Mouse (Mus musculus) MEL (cell line): ENCODE measurements around the gene Dnah10. TPM values are rescaled to one million over a fixed set of nuclear protein-coding genes. Genes with fewer than 3 reads are reported as not detected.

Source experiments
- DNase-seq: peaks from one replicate; pipeline ENCODE4 v3.0.0; 2011; ENCODE audit warnings: low read depth, low spot score
- H3K27ac ChIP-seq: 2 replicates; pipeline ENCODE4 v1.5.1; 2012; ENCODE audit warnings: low read depth, mild to moderate bottlenecking, control low read depth, low read length, moderate library complexity; ENCODE audit not compliant: control insufficient read depth
- H3K27me3 ChIP-seq, 2 experiments: fragments of 150-350 bp in 1 of 2; sonication (generic) in 1 of 2; 2 replicates each; pipeline ENCODE4 v1.6.1; 2012; ENCODE audit warnings: low read length in 2 of 2, mild to moderate bottlenecking in 2 of 2, improper control_type of control experiment in 1 of 2, moderate library complexity in 1 of 2; ENCODE audit not compliant: insufficient read depth in 2 of 2, control insufficient read depth in 1 of 2
- H3K36me3 ChIP-seq, 2 experiments: 2 replicates each; pipeline ENCODE4 v1.6.1; 2012 to 2014; ENCODE audit warnings: low read length in 2 of 2, improper control_type of control experiment in 1 of 2, inconsistent platforms in 1 of 2, mild to moderate bottlenecking in 1 of 2; ENCODE audit not compliant: insufficient read depth in 2 of 2, control insufficient read depth in 1 of 2
- H3K4me1 ChIP-seq, 2 experiments: fragments of 150-350 bp in 1 of 2; sonication (generic) in 1 of 2; 2 replicates each; pipeline ENCODE4 v1.6.1; 2012; ENCODE audit warnings: low read length in 2 of 2, improper control_type of control experiment in 1 of 2, mild to moderate bottlenecking in 1 of 2; ENCODE audit not compliant: insufficient read depth in 2 of 2, control insufficient read depth in 1 of 2
- H3K4me3 ChIP-seq, 2 experiments: fragments of 150-350 bp in 1 of 2; sonication (generic) in 1 of 2; 2 replicates each; pipeline ENCODE4 v1.5.1; 2012; ENCODE audit warnings: low read depth in 2 of 2, low read length in 2 of 2, mild to moderate bottlenecking in 2 of 2, moderate library complexity in 2 of 2, control low read depth in 1 of 2, improper control_type of control experiment in 1 of 2; ENCODE audit not compliant: control insufficient read depth in 1 of 2, insufficient read depth in 1 of 2
- H3K79me2 ChIP-seq: 2 replicates; pipeline ENCODE4 v1.6.1; 2012; ENCODE audit warnings: mild to moderate bottlenecking, low read length, moderate library complexity; ENCODE audit not compliant: control insufficient read depth, poor library complexity, insufficient read depth
- H3K9ac ChIP-seq: 2 replicates; pipeline ENCODE4 v1.6.1; 2012; ENCODE audit warnings: low read depth, mild to moderate bottlenecking, control low read depth, low read length, moderate library complexity; ENCODE audit not compliant: control insufficient read depth, poor library complexity, severe bottlenecking
- H3K9me3 ChIP-seq: fragments of 150-350 bp; sonication (generic); replicated peaks from 2 replicates; pipeline ENCODE4 v1.6.1; 2012; ENCODE audit warnings: mild to moderate bottlenecking, low read length, improper control_type of control experiment, moderate library complexity; ENCODE audit not compliant: insufficient read depth
- BHLHE40 ChIP-seq: IDR thresholded peaks from 2 replicates; pipeline ENCODE4 v1.6.1; 2012; ENCODE audit warnings: low read depth, mild to moderate bottlenecking, inconsistent platforms, low read length, improper control_type of control experiment, borderline replicate concordance
- CHD2 ChIP-seq: IDR thresholded peaks from 2 replicates; pipeline ENCODE4 v1.6.1; 2011; ENCODE audit warnings: low read length, improper control_type of control experiment
- CTCF ChIP-seq, 3 experiments: IDR thresholded peaks in 2 of 3; conservative IDR thresholded peaks in 1 of 3; 2 replicates each; pipeline ENCODE4 v1.5.1; 2011 to 2012; ENCODE audit warnings: low read length in 3 of 3, low read depth in 2 of 3, mild to moderate bottlenecking in 2 of 3, improper control_type of control experiment in 1 of 3, inconsistent platforms in 1 of 3, mixed read lengths in 1 of 3, moderate library complexity in 1 of 3; ENCODE audit not compliant: control insufficient read depth in 1 of 3, insufficient read depth in 1 of 3, poor library complexity in 1 of 3, severe bottlenecking in 1 of 3
- E2F4 ChIP-seq: IDR thresholded peaks from 2 replicates; pipeline ENCODE4 v1.6.1; 2011; ENCODE audit warnings: low read depth, low read length, improper control_type of control experiment, borderline replicate concordance
- ETS1 ChIP-seq: IDR thresholded peaks from 2 replicates; pipeline ENCODE4 v1.6.1; 2012; ENCODE audit warnings: low read depth, mild to moderate bottlenecking, inconsistent platforms, low read length, improper control_type of control experiment, moderate library complexity
- GABPA ChIP-seq: IDR thresholded peaks from 2 replicates; pipeline ENCODE4 v1.6.1; 2012; ENCODE audit warnings: low read depth, mild to moderate bottlenecking, inconsistent platforms, low read length, improper control_type of control experiment, moderate library complexity
- GATA1 ChIP-seq: IDR thresholded peaks from 2 replicates; pipeline ENCODE4 v1.6.1; 2011; ENCODE audit warnings: low read depth, low read length, improper control_type of control experiment
- MAX ChIP-seq: IDR thresholded peaks from 2 replicates; pipeline ENCODE4 v1.6.1; 2011; ENCODE audit warnings: low read length, improper control_type of control experiment
- MAZ ChIP-seq: IDR thresholded peaks from 2 replicates; pipeline ENCODE4 v1.6.1; 2012; ENCODE audit warnings: low read depth, mild to moderate bottlenecking, inconsistent platforms, low read length, improper control_type of control experiment
- MEF2A ChIP-seq: IDR thresholded peaks from 2 replicates; pipeline ENCODE4 v1.6.1; 2014; ENCODE audit warnings: low read depth, mild to moderate bottlenecking, inconsistent platforms, low read length, improper control_type of control experiment; ENCODE audit not compliant: poor library complexity, insufficient replicate concordance, severe bottlenecking; ENCODE audit errors: extremely low read depth
- MXI1 ChIP-seq: IDR thresholded peaks from 2 replicates; pipeline ENCODE4 v1.6.1; 2011; ENCODE audit warnings: mild to moderate bottlenecking, low read depth, low read length, improper control_type of control experiment
- MYB ChIP-seq: IDR thresholded peaks from 2 replicates; pipeline ENCODE4 v1.6.1; 2011; ENCODE audit warnings: mild to moderate bottlenecking, low read depth, low read length, improper control_type of control experiment
- MYC ChIP-seq: IDR thresholded peaks from 2 replicates; pipeline ENCODE4 v1.6.1; 2011; ENCODE audit warnings: low read depth, mild to moderate bottlenecking, low read length, improper control_type of control experiment, moderate library complexity
- POLR2A ChIP-seq, 2 experiments: IDR thresholded peaks; 2 replicates each; pipeline ENCODE4 v1.6.1; 2011 to 2012; ENCODE audit warnings: low read length in 2 of 2, mild to moderate bottlenecking in 2 of 2, control low read depth in 1 of 2, improper control_type of control experiment in 1 of 2, low read depth in 1 of 2, moderate library complexity in 1 of 2; ENCODE audit not compliant: control insufficient read depth in 1 of 2, insufficient read depth in 1 of 2, poor library complexity in 1 of 2
- POLR2AphosphoS2 ChIP-seq: IDR thresholded peaks from 2 replicates; pipeline ENCODE4 v1.6.1; 2011; ENCODE audit warnings: low read length, improper control_type of control experiment
- RAD21 ChIP-seq: IDR thresholded peaks from 2 replicates; pipeline ENCODE4 v1.6.1; 2011; ENCODE audit warnings: mild to moderate bottlenecking, low read depth, low read length, improper control_type of control experiment
- RCOR1 ChIP-seq: IDR thresholded peaks from 2 replicates; pipeline ENCODE4 v1.6.1; 2012; ENCODE audit warnings: low read depth, mild to moderate bottlenecking, inconsistent platforms, low read length, improper control_type of control experiment
- SMC3 ChIP-seq: IDR thresholded peaks from 2 replicates; pipeline ENCODE4 v1.6.1; 2011; ENCODE audit warnings: low read depth, low read length, improper control_type of control experiment
- TBP ChIP-seq: IDR thresholded peaks from 2 replicates; pipeline ENCODE4 v1.8.0; 2011; ENCODE audit warnings: low read depth, low read length, improper control_type of control experiment
- ZMIZ1 ChIP-seq: IDR thresholded peaks from 2 replicates; pipeline ENCODE4 v1.6.1; 2012; ENCODE audit warnings: low read depth, mild to moderate bottlenecking, inconsistent platforms, low read length, improper control_type of control experiment, moderate library complexity
- ZNF384 ChIP-seq: IDR thresholded peaks from 2 replicates; pipeline ENCODE4 v1.6.1; 2012; ENCODE audit warnings: low read depth, mild to moderate bottlenecking, inconsistent platforms, low read length, improper control_type of control experiment
- polyA plus RNA-seq, 2 experiments: library from polyadenylated mRNA; stranded (reverse) in 1 of 2; unstranded in 1 of 2; fragments of >175 nt in 1 of 2; fragments of >200 nt in 1 of 2; gene quantifications; 2 replicates each; pipeline versions ENCODE4 v1.2.1 to v1.2.4; 2012; ENCODE audit warnings: low replicate concordance in 2 of 2, low read depth in 1 of 2; ENCODE audit not compliant: insufficient read length in 2 of 2, insufficient read depth in 1 of 2, missing spikeins in 1 of 2
- total RNA-seq: library from RNA; depleted of rRNA; stranded (reverse); fragments of 300-350 nt; gene quantifications from 2 replicates; pipeline ENCODE4 v1.2.3, GENCODE M21; 2012

Dnah10 gene
- total and polyA plus RNA-seq, 3 experiments = 0.04 to 0.11 TPM; not detected in 1

- TF ChIP-seq E2F4 (no peak), BHLHE40 (no peak), ETS1 (peak; percentile 73), MAZ (no peak), GABPA (no peak), RAD21 (no peak), RCOR1 (0 out of 2 replicates have a peak, but pooled peaks have one; percentile 26), MYC (peak; percentile 76)
Measured at GRCm38 (mm10) chr5:124779926-124780325, 55.0 kb downstream of the Dnah10 start (continued).

GRCm38 (mm10) chr5:124781696-124782095, 56.8 kb downstream of the Dnah10 start:
- no peaks in the 10 kb centered on the region for H3K27me3 ChIP-seq
- H3K27ac ChIP-seq = no peak overlapping the region
- H3K4me3 ChIP-seq = no peak overlapping the region
- no peak for TF ChIP-seq POLR2AphosphoS2
- TF ChIP-seq GABPA = 0 out of 2 replicates have a peak, but pooled peaks have one; percentile 45
- no peak for TF ChIP-seq MYB
- no peak for TF ChIP-seq TBP
- no peaks in the 10 kb centered on the region for H3K79me2 ChIP-seq
- H3K36me3 ChIP-seq = no peaks in the 10 kb centered on the region
- H3K9ac ChIP-seq = no peak overlapping the region
- peaks cover 6 to 12% of the 10 kb centered on the region in 2 experiments for H3K4me1 ChIP-seq
- peak; percentile 11 for DNase-seq
- no peaks in the 10 kb centered on the region for H3K9me3 ChIP-seq

GRCm38 (mm10) chr5:124785650-124786049, 60.8 kb downstream of the Dnah10 start:
- TF ChIP-seq GATA1 (no peak), ZMIZ1 (no peak), SMC3 (peak; percentile 20; the same call in 1 of the 2 replicates), CTCF (IDR thresholded peaks at IDR 0.05 in 2 of 3, conservative IDR thresholded peaks at IDR 0.05 in 1 of 3; ENCODE audit: control insufficient read depth in 1 of 3, insufficient read depth in 1 of 3, low read depth in 2 of 3, low read length in 3 of 3, poor library complexity in 1 of 3, severe bottlenecking in 1 of 3) (peak; percentile 41 to 67 (median 48)), RAD21 (peak; percentile 10), MXI1 (no peak), CHD2 (no peak), ETS1 (no peak), MAX (no peak), ZNF384 (no peak), POLR2A (IDR thresholded peaks at IDR 0.05; ENCODE audit: control insufficient read depth in 1 of 2, insufficient read depth in 1 of 2, low read depth in 1 of 2, low read length in 2 of 2, poor library complexity in 1 of 2) (no peak), MEF2A (no peak)
- DNase-seq = peak; percentile 12
- Histone ChIP-seq H3K27ac (no peak overlapping the region), H3K79me2 (no peaks in the 10 kb centered on the region), H3K9ac (no peak overlapping the region), H3K4me1 (peaks cover 6 to 9% of the 10 kb centered on the region in 2 experiments), H3K9me3 (no peaks in the 10 kb centered on the region), H3K27me3 (no peaks in the 10 kb centered on the region), H3K4me3 (no peak overlapping the region), H3K36me3 (no peaks in the 10 kb centered on the region)
